Mouse (Mus musculus) stomach, embryonic 14.5 days (tissue): ENCODE results near the gene Mbd3. TPM values are rescaled to one million over a fixed set of nuclear protein-coding genes. Genes with fewer than 3 reads are reported as not detected.
"Not testable (repeated sequence)": the region's sequence is repeated elsewhere in the genome, so short reads cannot be mapped to it uniquely, and the experiment has no call there.

ENCODE experiments used
- ATAC-seq: fragments of 200-750 bp; cut with Nextera tagmentation; 2 replicates; pipeline ENCODE4 v1.8.0; 2017; ENCODE audit warnings: low read depth, moderate TSS enrichment; ENCODE audit not compliant: insufficient number of reproducible peaks, insufficient read depth, low FRiP score
- H3K27ac ChIP-seq: fragments of 300-500 bp; sonication (generic); 2 replicates; pipeline ENCODE4 v1.5.1; 2014; ENCODE audit warnings: mild to moderate bottlenecking, low read length, moderate library complexity, mixed read lengths
- H3K27me3 ChIP-seq: fragments of 300-500 bp; sonication (generic); 2 replicates; pipeline ENCODE4 v1.6.1; 2014; ENCODE audit warnings: low read length, control low read depth, mixed read lengths; ENCODE audit not compliant: control insufficient read depth, insufficient read depth
- H3K36me3 ChIP-seq: fragments of 300-500 bp; sonication (generic); 2 replicates; pipeline ENCODE4 v1.6.1; 2014; ENCODE audit warnings: mild to moderate bottlenecking, control low read depth, low read length, moderate library complexity, mixed read lengths; ENCODE audit not compliant: control insufficient read depth, insufficient read depth
- H3K4me1 ChIP-seq: fragments of 300-500 bp; sonication (generic); 2 replicates; pipeline ENCODE4 v1.6.1; 2014; ENCODE audit warnings: low read length, control low read depth, mixed read lengths; ENCODE audit not compliant: control insufficient read depth, insufficient read depth
- H3K4me2 ChIP-seq: fragments of 300-500 bp; sonication (generic); replicated peaks from 2 replicates; pipeline ENCODE4 v1.6.1; 2014; ENCODE audit warnings: low read depth, low read length, control low read depth
- H3K4me3 ChIP-seq: fragments of 300-500 bp; sonication (generic); 2 replicates; pipeline ENCODE4 v1.5.1; 2014; ENCODE audit warnings: low read depth, low read length, control low read depth
- H3K9ac ChIP-seq: fragments of 300-500 bp; sonication (generic); replicated peaks from 2 replicates; pipeline ENCODE4 v1.6.1; 2014; ENCODE audit warnings: low read depth, mild to moderate bottlenecking, control low read depth, low read length, moderate library complexity, mixed read lengths
- H3K9me3 ChIP-seq: fragments of 300-500 bp; sonication (generic); 2 replicates; pipeline ENCODE4 v1.6.1; 2016; ENCODE audit warnings: low read depth, low read length, control low read depth; ENCODE audit not compliant: control insufficient read depth
- WGBS: fragments of 180-500 bp; shearing (Covaris S2); extraction: QIAGEN DNeasy Blood & Tissue Kit; methylation state at CpG from one replicate; pipeline ENCODE4 v1.1.7; 2014; 5-methylcytosine and 5-hydroxymethylcytosine counted together
- polyA plus RNA-seq: library from polyadenylated mRNA; unstranded; fragments of >200 nt; fragmentation: Nextera tagmentation; extraction: Ambion mirVana; gene quantifications from 2 replicates; pipeline ENCODE4 v1.2.1, GENCODE M21; 2014

Gene Mbd3
- polyA plus RNA-seq, 1 experiment from 2014 or later: 200 TPM

DNA sequence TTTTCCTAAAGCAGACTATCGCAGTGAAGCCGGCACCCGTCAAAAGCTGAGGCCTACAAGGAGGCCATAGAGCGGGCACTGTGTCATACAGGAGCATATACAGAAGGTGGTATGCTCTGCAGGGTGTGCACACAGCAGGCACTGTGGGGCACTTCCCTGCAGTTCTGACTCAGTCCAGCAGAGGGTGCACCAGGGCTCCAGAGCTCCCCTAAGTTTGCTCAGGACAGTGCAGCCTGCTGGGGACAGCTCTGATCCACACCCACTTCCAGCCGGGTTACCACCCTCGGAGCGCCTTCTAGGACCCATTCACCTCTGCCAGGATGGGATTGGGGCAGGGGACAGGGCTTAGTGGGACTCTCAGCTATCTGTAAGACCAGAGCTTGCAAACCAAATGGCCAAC, 49.1 kb downstream of the Mbd3 start:
- no peak overlapping the region for H3K4me2 ChIP-seq
- peaks cover 45% of the 10 kb centered on the region for H3K27me3 ChIP-seq
- whole genome bisulfite sequencing: 6% methylated on average over 7 of the region's 7 CpGs
- no peaks in the 10 kb centered on the region for H3K36me3 ChIP-seq
- peaks cover 26% of the 10 kb centered on the region; the same call in 1 of the 2 replicates for H3K4me1 ChIP-seq
- H3K4me3 ChIP-seq: no peak overlapping the region
- ATAC-seq: peak; percentile 73
- H3K9me3 ChIP-seq: no peaks in the 10 kb centered on the region
- H3K9ac ChIP-seq: no peak overlapping the region
- no peak overlapping the region for H3K27ac ChIP-seq

DNA sequence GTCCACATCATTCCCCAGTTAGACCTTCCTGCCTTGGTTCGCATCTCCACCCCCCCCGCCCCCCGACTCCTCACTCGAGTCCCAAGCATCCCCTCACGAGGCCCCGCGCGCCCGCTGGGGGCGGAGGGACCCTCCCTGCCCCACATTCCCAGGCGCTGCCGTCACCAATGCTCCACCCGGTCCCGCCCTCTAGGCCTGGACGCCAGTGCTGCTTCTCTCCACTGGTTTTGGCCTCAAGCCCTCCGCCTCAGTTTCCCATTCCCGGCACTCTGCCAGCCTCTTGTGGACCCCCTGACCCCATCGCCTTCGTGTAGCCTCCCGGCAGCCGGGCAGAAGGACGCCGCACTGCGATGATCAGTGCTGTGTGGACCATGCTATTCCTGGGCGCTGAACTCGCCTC, 50.4 kb downstream of the Mbd3 start:
- Histone ChIP-seq H3K9ac (no peak overlapping the region), H3K4me3 (peak overlapping the region; percentile 34), H3K36me3 (no peaks in the 10 kb centered on the region), H3K27ac (0 out of 2 replicates have a peak overlapping the region, but pooled peaks have one; percentile 44), H3K4me1 (peaks cover 28% of the 10 kb centered on the region; the same call in 1 of the 2 replicates), H3K4me2 (peak overlapping the region; percentile 57), H3K27me3 (peaks cover 44% of the 10 kb centered on the region), H3K9me3 (no peaks in the 10 kb centered on the region)
- WGBS: 19% methylated on average over 26 of the region's 26 CpGs
- no peak for ATAC-seq

DNA sequence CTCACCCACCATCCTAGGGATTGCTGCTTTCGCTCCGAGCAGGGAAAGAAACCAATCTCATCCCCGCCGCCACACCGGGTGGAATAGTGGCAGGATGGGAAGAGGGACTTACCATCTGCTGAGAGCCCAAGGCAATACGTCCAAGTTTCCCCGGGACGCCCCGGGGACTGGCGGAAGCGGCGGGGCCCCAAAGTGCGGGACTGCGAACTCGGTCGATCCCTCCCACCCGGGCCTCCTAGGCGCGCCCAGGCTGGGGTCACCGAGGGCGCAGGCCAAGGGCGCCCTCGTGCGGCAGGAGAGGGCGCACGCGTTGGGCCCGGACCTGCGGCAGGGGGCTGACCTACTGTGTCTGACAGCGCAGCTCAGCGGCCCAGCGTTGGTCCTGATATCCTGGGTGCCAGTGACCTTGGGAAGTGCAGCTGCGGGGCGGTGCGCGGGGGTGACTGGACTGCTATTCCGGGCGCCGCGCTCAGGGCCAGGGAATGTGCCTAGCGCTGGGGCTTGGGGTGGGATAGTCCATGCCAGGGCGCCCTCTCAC, 51.0 kb downstream of the Mbd3 start, which contains the start of gene Adamtsl5:
TSS of gene Adamtsl5 (minus strand) at position 169 of the 538 bp plus-strand sequence.
- Histone ChIP-seq H3K27me3 (peaks cover 50% of the 10 kb centered on the region), H3K4me2 (peak within 1 kb of the TSS; percentile 57), H3K4me3 (peak within 1 kb of the TSS; percentile 34), H3K4me1 (peaks cover 33% of the 10 kb centered on the region; the same call in 1 of the 2 replicates), H3K9me3 (no peaks in the 10 kb centered on the region), H3K27ac (peak within 1 kb of the TSS; percentile 44; the same call in 1 of the 2 replicates), H3K9ac (peak within 1 kb of the TSS; percentile 25; the same call in 1 of the 2 replicates), H3K36me3 (no peaks in the 10 kb centered on the region)
- ATAC-seq: peak; percentile 9; the same call in 1 of the 2 replicates
- 1% methylated on average over 40 of the region's 42 CpGs for WGBS

DNA sequence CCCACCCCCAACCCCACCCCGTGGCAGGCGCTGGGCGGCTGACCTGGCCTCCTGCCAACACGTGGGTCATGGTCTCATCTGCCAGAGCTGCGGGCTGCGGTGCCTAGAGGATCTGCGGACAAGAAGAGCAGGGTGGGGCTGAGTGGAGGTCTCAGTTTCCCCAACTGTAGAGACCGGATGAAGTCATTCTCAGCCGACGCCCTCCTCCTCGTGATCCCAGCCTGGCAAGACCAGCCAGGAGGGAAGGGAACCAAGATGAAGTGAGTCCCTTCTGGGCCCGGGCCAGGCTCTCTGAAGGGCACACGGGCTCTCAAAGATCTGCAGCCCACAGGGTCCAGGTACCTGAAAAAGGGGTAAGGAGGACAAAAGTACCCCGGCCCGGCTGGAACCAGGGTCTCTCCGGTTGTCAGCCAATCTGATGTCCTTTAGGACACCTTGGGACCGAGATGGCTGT, 51.8 kb downstream of the Mbd3 start:
- Histone ChIP-seq H3K36me3 (no peaks in the 10 kb centered on the region), H3K9me3 (no peaks in the 10 kb centered on the region), H3K4me2 (peak overlapping the region; percentile 57), H3K4me1 (peaks cover 35% of the 10 kb centered on the region; the same call in 1 of the 2 replicates), H3K9ac (peak overlapping the region; percentile 25; the same call in 1 of the 2 replicates), H3K27me3 (peaks cover 51% of the 10 kb centered on the region), H3K27ac (no peak overlapping the region), H3K4me3 (peak overlapping the region; percentile 34)
- 11% methylated on average over 17 of the region's 17 CpGs for WGBS
- ATAC-seq: no peak

DNA sequence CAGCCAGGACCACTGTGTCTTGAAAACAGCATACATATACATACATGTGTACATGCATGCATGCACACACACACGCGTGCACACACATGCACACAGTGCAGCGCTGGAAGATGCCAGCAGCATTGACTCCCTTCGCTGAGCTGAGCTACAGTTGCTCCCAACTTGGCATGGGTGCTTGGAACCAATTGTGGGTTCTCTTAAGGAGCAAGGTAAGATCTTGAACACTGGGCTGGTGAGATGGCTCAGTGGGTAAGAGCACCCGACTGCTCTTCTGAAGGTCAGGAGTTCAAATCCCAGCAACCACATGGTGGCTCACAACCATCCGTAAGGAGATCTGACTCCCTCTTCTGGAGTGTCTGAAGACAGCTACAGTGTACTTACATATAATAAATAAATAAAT, 53.4 kb downstream of the Mbd3 start:
- H3K27me3 ChIP-seq: peaks cover 64% of the 10 kb centered on the region
- WGBS: 76% methylated on average over 5 of the region's 6 CpGs
- not testable (repeated sequence) for H3K4me2 ChIP-seq, H3K4me3 ChIP-seq, H3K36me3 ChIP-seq, H3K9ac ChIP-seq, H3K27ac ChIP-seq, ATAC-seq, H3K9me3 ChIP-seq
- H3K4me1 ChIP-seq: peaks cover 40% of the 10 kb centered on the region

DNA sequence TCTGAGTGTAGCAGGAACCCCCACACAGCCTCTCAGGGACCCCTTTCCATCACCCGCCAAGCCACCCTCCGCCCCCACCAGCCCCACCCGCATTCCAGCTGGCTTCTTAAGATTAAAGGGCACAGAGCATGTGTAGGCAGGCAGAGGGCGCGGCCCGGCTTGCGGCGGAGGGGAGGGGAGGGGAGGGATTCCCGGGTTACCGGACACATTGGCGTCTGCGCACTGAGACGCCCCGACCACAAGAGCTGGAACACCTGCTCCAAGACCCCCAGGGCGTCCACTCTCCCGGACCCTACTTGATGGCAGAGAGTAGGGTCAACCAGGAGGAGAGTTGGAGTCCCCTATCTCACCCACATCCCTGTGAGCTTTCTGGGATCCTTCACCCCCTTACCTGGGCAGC, 54.2 kb downstream of the Mbd3 start:
- H3K27me3 ChIP-seq: peaks cover 67% of the 10 kb centered on the region
- WGBS: 4% methylated on average over 16 of the region's 16 CpGs
- H3K27ac ChIP-seq: no peak overlapping the region
- ATAC-seq: no peak
- H3K36me3 ChIP-seq: no peaks in the 10 kb centered on the region
- peak overlapping the region; percentile 17; the same call in 1 of the 2 replicates for H3K4me2 ChIP-seq
- H3K9ac ChIP-seq: no peak overlapping the region
- H3K4me1 ChIP-seq: peaks cover 40% of the 10 kb centered on the region
- H3K9me3 ChIP-seq: no peaks in the 10 kb centered on the region
- 0 out of 2 replicates have a peak overlapping the region, but pooled peaks have one; percentile 5 for H3K4me3 ChIP-seq

DNA sequence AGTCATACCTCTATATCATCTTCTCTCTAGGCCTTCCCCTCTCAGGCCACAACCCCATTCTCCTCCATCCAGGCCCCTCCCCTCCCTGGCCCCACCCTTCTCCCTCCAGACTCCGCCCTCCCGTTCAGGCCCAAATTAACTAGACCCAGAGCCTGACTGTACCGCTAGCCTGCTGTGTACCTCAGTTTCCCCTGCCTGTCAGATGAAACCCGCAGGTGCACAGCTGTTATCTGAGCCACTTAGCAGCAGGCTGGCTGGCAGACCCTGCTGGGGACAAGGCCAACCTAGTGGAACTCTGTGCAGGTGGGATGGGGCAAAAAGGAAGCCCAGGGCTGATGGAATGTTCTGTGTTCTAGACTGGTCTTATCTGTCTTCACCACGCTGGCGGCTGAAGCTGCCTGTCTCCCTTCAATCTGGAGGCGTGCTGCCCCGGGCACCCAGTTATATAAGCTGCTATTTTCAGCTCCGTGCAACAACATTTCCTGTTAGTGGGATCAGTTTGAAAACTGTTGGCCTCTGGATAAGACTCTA, 55.2 kb downstream of the Mbd3 start:
- no peak overlapping the region; the same call in 1 of the 2 replicates for H3K4me3 ChIP-seq
- H3K9ac ChIP-seq: no peak overlapping the region
- no peaks in the 10 kb centered on the region for H3K9me3 ChIP-seq
- H3K4me1 ChIP-seq: peaks cover 36% of the 10 kb centered on the region
- H3K27ac ChIP-seq: no peak overlapping the region
- H3K4me2 ChIP-seq: no peak overlapping the region; the same call in 1 of the 2 replicates
- no peaks in the 10 kb centered on the region for H3K36me3 ChIP-seq
- WGBS: 43% methylated on average over 9 of the region's 9 CpGs
- peaks cover 64% of the 10 kb centered on the region for H3K27me3 ChIP-seq
- ATAC-seq: no peak

DNA sequence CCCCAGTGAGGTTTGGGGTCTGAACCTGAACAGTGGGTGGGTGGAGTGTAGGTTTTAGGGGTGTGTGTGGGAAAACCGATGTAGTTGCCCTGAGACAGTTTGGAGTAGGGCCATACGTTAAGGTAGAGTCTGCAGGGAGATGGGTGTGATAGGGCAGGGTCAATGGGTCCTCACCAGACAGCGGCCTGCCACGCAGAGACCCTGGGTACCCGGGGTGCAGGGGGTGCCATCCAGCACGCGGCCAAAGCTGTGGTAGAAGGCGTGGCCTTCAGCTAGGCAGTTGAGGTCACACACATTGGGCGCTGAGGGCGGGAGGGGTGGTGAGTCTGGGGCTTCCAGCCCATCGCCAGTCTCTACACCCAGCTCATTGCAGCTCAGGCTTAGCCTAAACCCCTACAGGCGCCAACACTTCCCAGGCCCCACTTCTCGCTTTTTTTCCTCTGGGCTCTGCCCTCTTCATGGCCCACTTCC, 55.9 kb downstream of the Mbd3 start:
- no peak overlapping the region; the same call in 1 of the 2 replicates for H3K9ac ChIP-seq
- WGBS: 27% methylated on average over 13 of the region's 13 CpGs
- peak overlapping the region; percentile 15; the same call in 1 of the 2 replicates for H3K27ac ChIP-seq

More for the DNA sequence above, 55.9 kb downstream of the Mbd3 start:
- peaks cover 29% of the 10 kb centered on the region for H3K4me1 ChIP-seq
- peak overlapping the region; percentile 51 for H3K4me2 ChIP-seq
- H3K4me3 ChIP-seq: peak overlapping the region; percentile 28
- no peaks in the 10 kb centered on the region for H3K36me3 ChIP-seq
- peak; percentile 5 for ATAC-seq
- peaks cover 58% of the 10 kb centered on the region for H3K27me3 ChIP-seq
- H3K9me3 ChIP-seq: no peaks in the 10 kb centered on the region
